Mouse (Mus musculus) CH12.LX (cell line): ENCODE data around the gene Zc3hav1l. TPM values are rescaled to one million over a fixed set of nuclear protein-coding genes. Genes with fewer than 3 reads are reported as not detected.

Experiments used
- DNase-seq: peaks from one replicate; pipeline ENCODE4 v3.0.0-alpha.2; 2013; ENCODE audit errors: extremely low read depth
- H3K27ac ChIP-seq: 2 replicates; pipeline ENCODE4 v1.5.1; 2012; ENCODE audit warnings: low read depth, mild to moderate bottlenecking, control low read depth, moderate library complexity; ENCODE audit not compliant: insufficient read depth
- H3K27me3 ChIP-seq: replicated peaks from 2 replicates; pipeline ENCODE3; 2012; ENCODE audit warnings: inconsistent platforms
- H3K36me3 ChIP-seq, 2 experiments: replicated peaks in 1 of 2; 2 replicates each; pipeline versions ENCODE3 to v1.6.1; 2012; ENCODE audit warnings: inconsistent platforms in 1 of 2, low read length in 1 of 2, mild to moderate bottlenecking in 1 of 2, mixed read lengths in 1 of 2, moderate library complexity in 1 of 2; ENCODE audit not compliant: control insufficient read depth in 1 of 2, insufficient read depth in 1 of 2
- H3K4me1 ChIP-seq, 2 experiments: 2 replicates each; pipeline ENCODE4 v1.6.1; 2012; ENCODE audit warnings: inconsistent platforms in 1 of 2, moderate library complexity in 1 of 2; ENCODE audit not compliant: insufficient read depth in 2 of 2, control insufficient read depth in 1 of 2
- H3K4me2 ChIP-seq: 2 replicates; pipeline ENCODE4 v1.6.1; 2012; ENCODE audit warnings: low read depth, mild to moderate bottlenecking, control low read depth; ENCODE audit not compliant: poor library complexity, insufficient read depth, severe bottlenecking
- H3K4me3 ChIP-seq, 3 experiments: fragments of 150-350 bp in 1 of 3; sonication (generic) in 1 of 3; replicated peaks in 1 of 3; 2 replicates each; pipeline versions ENCODE3 to v1.5.1; 2011 to 2012; ENCODE audit warnings: low read depth in 2 of 3, low read length in 2 of 3, mild to moderate bottlenecking in 2 of 3, moderate library complexity in 2 of 3, control low read depth in 1 of 3, improper control_type of control experiment in 1 of 3, inconsistent platforms in 1 of 3, mixed read lengths in 1 of 3; ENCODE audit not compliant: poor library complexity in 1 of 3
- H3K79me2 ChIP-seq: replicated peaks from 2 replicates; pipeline ENCODE4 v1.6.1; 2012; ENCODE audit warnings: mild to moderate bottlenecking, moderate library complexity; ENCODE audit not compliant: control insufficient read depth, poor library complexity, insufficient read depth, severe bottlenecking; ENCODE audit errors: extremely low read depth
- H3K9ac ChIP-seq: 2 replicates; pipeline ENCODE4 v1.6.1; 2012; ENCODE audit warnings: low read depth, mild to moderate bottlenecking, control low read depth, moderate library complexity; ENCODE audit not compliant: insufficient read depth
- H3K9me3 ChIP-seq: replicated peaks from 2 replicates; pipeline ENCODE3; 2012; ENCODE audit warnings: low read length, inconsistent platforms, mixed read lengths
- E2F4 ChIP-seq: IDR thresholded peaks from 2 replicates; pipeline ENCODE4 v1.6.1; 2011; ENCODE audit warnings: low read depth, low read length, improper control_type of control experiment; ENCODE audit not compliant: insufficient replicate concordance
- ELF1 ChIP-seq: IDR thresholded peaks from 2 replicates; pipeline ENCODE4 v1.6.1; 2014; ENCODE audit warnings: low read depth, mild to moderate bottlenecking, inconsistent platforms, low read length, improper control_type of control experiment
- EP300 ChIP-seq: IDR thresholded peaks from 2 replicates; pipeline ENCODE4 v1.6.1; 2011; ENCODE audit warnings: low read length, improper control_type of control experiment
- HCFC1 ChIP-seq: IDR thresholded peaks from 2 replicates; pipeline ENCODE4 v1.6.1; 2012; ENCODE audit warnings: low read depth, mild to moderate bottlenecking, inconsistent platforms, low read length, improper control_type of control experiment
- MAFK ChIP-seq: IDR thresholded peaks from 2 replicates; pipeline ENCODE4 v1.6.1; 2011; ENCODE audit warnings: low read length, improper control_type of control experiment; ENCODE audit not compliant: insufficient replicate concordance
- MYC ChIP-seq: IDR thresholded peaks from 2 replicates; pipeline ENCODE4 v1.6.1; 2011; ENCODE audit warnings: low read depth, mild to moderate bottlenecking, improper control_type of control experiment, low read length
- POLR2A ChIP-seq: IDR thresholded peaks from 2 replicates; pipeline ENCODE4 v1.6.1; 2011; ENCODE audit warnings: low read depth, mild to moderate bottlenecking, improper control_type of control experiment, low read length
- RAD21 ChIP-seq: IDR thresholded peaks from 2 replicates; pipeline ENCODE4 v1.6.1; 2011; ENCODE audit warnings: low read depth, mild to moderate bottlenecking, low read length, improper control_type of control experiment, moderate library complexity
- SMC3 ChIP-seq: IDR thresholded peaks from 2 replicates; pipeline ENCODE4 v1.6.1; 2011; ENCODE audit warnings: low read depth, low read length, improper control_type of control experiment
- TBP ChIP-seq: conservative IDR thresholded peaks from 2 replicates; pipeline ENCODE4 v1.6.1; 2011; ENCODE audit warnings: low read depth, low read length, improper control_type of control experiment
- USF1 ChIP-seq: IDR thresholded peaks from 2 replicates; pipeline ENCODE4 v1.6.1; 2014; ENCODE audit warnings: low read depth, mild to moderate bottlenecking, inconsistent platforms, low read length, improper control_type of control experiment
- ZC3H11A ChIP-seq: IDR thresholded peaks from 2 replicates; pipeline ENCODE4 v1.6.1; 2012; ENCODE audit warnings: low read depth, mild to moderate bottlenecking, inconsistent platforms, low read length, improper control_type of control experiment
- ZMIZ1 ChIP-seq: IDR thresholded peaks from 2 replicates; pipeline ENCODE4 v1.6.1; 2012; ENCODE audit warnings: low read depth, mild to moderate bottlenecking, inconsistent platforms, low read length, improper control_type of control experiment
- ZNF384 ChIP-seq: IDR thresholded peaks from 2 replicates; pipeline ENCODE4 v1.6.1; 2012; ENCODE audit warnings: low read depth, low read length, improper control_type of control experiment, inconsistent platforms
- dilution Hi-C: fragments of 300-500 bp; cut with MboI; formaldehyde crosslinking; loops from 2 replicates; pipeline ENCODE4 v1.14.3; 2020; ENCODE audit warnings: low sequenced_read_pairs; ENCODE audit not compliant: extremely low pct_unique_long_range_greater_than_20kb, extremely low pct_ligation_motif_present
- in situ Hi-C: fragments of 300-500 bp; cut with MboI; formaldehyde crosslinking; loops from 3 replicates; pipeline ENCODE4 v1.14.3; 2019; ENCODE audit warnings: low sequenced_read_pairs, low pct_ligation_motif_present, low pct_unique_long_range_greater_than_20kb, mixed read lengths
- polyA plus RNA-seq: library from polyadenylated mRNA; unstranded; fragments of >175 nt; gene quantifications from 2 replicates; pipeline ENCODE4 v1.2.1, GENCODE M21; 2012; ENCODE audit warnings: low read depth; ENCODE audit not compliant: insufficient read length
- total RNA-seq, 2 experiments: library from RNA; depleted of rRNA; stranded (reverse); fragments of 300-350 nt in 1 of 2; fragments of >200 nt in 1 of 2; gene quantifications; 2 replicates each; pipeline ENCODE4 v1.2.3; 2012 to 2014

Zc3hav1l gene
- total and polyA plus RNA-seq, 3 experiments = 2.9 to 6.3 (median 3.1) TPM

- Histone ChIP-seq H3K9ac (no peak overlapping the region), H3K27ac (no peak overlapping the region), H3K27me3 (no peaks in the 10 kb centered on the region), H3K79me2 (peaks cover 96% of the 10 kb centered on the region), H3K4me3 (no peak overlapping the region), H3K4me2 (no peak overlapping the region), H3K9me3 (no peaks in the 10 kb centered on the region), H3K36me3 (peaks cover 9 to 52% of the 10 kb centered on the region in 2 experiments), H3K4me1 (peaks cover 16 to 77% of the 10 kb centered on the region in 2 experiments)
- in situ Hi-C loops (no loop called here), dilution Hi-C loops (no loop called here)
- TF ChIP-seq SMC3 = no peak
- no peak for TF ChIP-seq ZNF384
- no peak for TF ChIP-seq HCFC1
- TF ChIP-seq ELF1 = no peak
- TF ChIP-seq E2F4 = no peak
- no peak for TF ChIP-seq ZMIZ1
- TF ChIP-seq MYC = no peak
- no peak for TF ChIP-seq TBP
- no peak for TF ChIP-seq EP300
- TF ChIP-seq MAFK = no peak
- TF ChIP-seq USF1 = no peak
- no peak for TF ChIP-seq ZC3H11A
- no peak for DNase-seq
Measured at GRCm38 (mm10) chr6:38347875-38348274, 48.8 kb upstream of the Zc3hav1l start.

- H3K4me2 ChIP-seq = peak overlapping the region; percentile 51; the same call in 1 of the 2 replicates
- peaks cover 97% of the 10 kb centered on the region for H3K79me2 ChIP-seq
- no peak overlapping the region for H3K4me3 ChIP-seq
- H3K27ac ChIP-seq = no peak overlapping the region
- H3K9me3 ChIP-seq = no peaks in the 10 kb centered on the region
- H3K4me1 ChIP-seq = peaks cover 16 to 77% of the 10 kb centered on the region in 2 experiments
- TF ChIP-seq ELF1 (0 out of 2 replicates have a peak, but pooled peaks have one; percentile 34), RAD21 (no peak), POLR2A (0 out of 2 replicates have a peak, but pooled peaks have one; percentile 23)
- TF ChIP-seq, all 38 proteins: peak for 2
- Histone ChIP-seq H3K36me3 (peaks cover 9 to 56% of the 10 kb centered on the region in 2 experiments), H3K9ac (no peak overlapping the region), H3K27me3 (no peaks in the 10 kb centered on the region)
- DNase-seq = peak; percentile 66
- dilution Hi-C loops (no loop called here), in situ Hi-C loops (no loop called here)
Measured at GRCm38 (mm10) chr6:38345796-38346195, 46.7 kb upstream of the Zc3hav1l start.
